Mouse (Mus musculus) spleen, adult 2 months (tissue): ENCODE measurements around the gene Rabep2.

ENCODE experiments used
- CTCF ChIP-seq: fragments of 200-500 bp; IDR thresholded peaks from 2 replicates; pipeline ENCODE4 v1.5.1; 2011; ENCODE audit warnings: mild to moderate bottlenecking, inconsistent platforms; ENCODE audit not compliant: insufficient read depth, insufficient read length, insufficient replicate concordance; ENCODE audit errors: extremely low read depth
- POLR2A ChIP-seq: fragments of 200-500 bp; IDR thresholded peaks from 2 replicates; pipeline ENCODE4 v1.6.1; 2011; ENCODE audit warnings: low read depth, low read length, inconsistent platforms

DNA sequence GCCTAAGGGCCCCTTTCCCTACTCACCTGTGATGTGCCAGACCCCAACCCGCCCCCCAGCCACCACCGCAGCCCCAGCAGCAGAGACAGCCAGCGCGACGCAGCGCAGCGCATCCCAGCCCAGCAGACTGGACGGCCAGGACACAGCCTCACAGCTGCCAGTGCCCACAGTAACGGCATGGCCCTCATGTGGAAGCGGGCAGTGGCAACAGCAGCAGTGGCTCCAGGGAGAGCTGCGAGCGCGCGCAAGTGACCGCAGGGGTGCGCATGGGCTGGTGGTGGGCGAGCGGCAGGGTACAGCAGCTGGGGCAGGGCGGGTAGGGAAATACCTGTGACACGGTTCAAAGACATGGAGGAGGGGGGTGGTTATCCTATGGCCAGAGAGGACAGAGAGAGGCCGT, 17.7 kb downstream of the Rabep2 start:
- TF ChIP-seq CTCF (no peak), POLR2A (no peak)
